Mouse (Mus musculus) regulatory T cell (primary cell): Measurements from ENCODE around the gene C1ql2.

Experiments
- in situ Hi-C: fragments of 300-600 bp; cut with MboI, MseI; formaldehyde crosslinking; loops from one replicate; pipeline ENCODE4 v1.15.1; 2025; ENCODE audit warnings: high pct_unique_total_duplicates

C1ql2 gene

GRCm38 (mm10) chr1:120385029-120385571, 44.7 kb downstream of the C1ql2 start:
- in situ Hi-C loops: no loop called here

GRCm38 (mm10) chr1:120389734-120390133, 49.4 kb downstream of the C1ql2 start:
- in situ Hi-C loops: no loop called here

- in situ Hi-C loops: no loop called here
These were observed 50.0 kb downstream of the C1ql2 start for GRCm38 (mm10) chr1:120390336-120390735.
